Mouse (Mus musculus) E14TG2a.4 (cell line): ENCODE data around the gene Tst.

Experiments
- H3K27me3 ChIP-seq: 2 replicates; pipeline ENCODE4 v1.6.1; 2014; ENCODE audit warnings: low read length, control low read depth; ENCODE audit not compliant: insufficient read depth
- H3K36me3 ChIP-seq: 2 replicates; pipeline ENCODE4 v1.6.1; 2014; ENCODE audit warnings: low read length, control low read depth; ENCODE audit not compliant: insufficient read depth
- H3K4me1 ChIP-seq: replicated peaks from 2 replicates; pipeline ENCODE4 v1.6.1; 2014; ENCODE audit warnings: low read depth, low read length, control low read depth
- H3K4me3 ChIP-seq: replicated peaks from 2 replicates; pipeline ENCODE4 v1.5.1; 2014; ENCODE audit warnings: mild to moderate bottlenecking, low read length
- H3K9me3 ChIP-seq: 2 replicates; pipeline ENCODE4 v1.6.1; 2014; ENCODE audit warnings: low read length, control low read depth
- CTCF ChIP-seq: conservative IDR thresholded peaks from 2 replicates; pipeline ENCODE4 v1.5.1; 2014; ENCODE audit warnings: low read length
- NANOG ChIP-seq: IDR thresholded peaks from 2 replicates; pipeline ENCODE4 v1.6.1; 2014; ENCODE audit warnings: borderline replicate concordance, low read length, mixed read lengths
- POU5F1 ChIP-seq: IDR thresholded peaks from 2 replicates; pipeline ENCODE4 v1.6.1; 2014; ENCODE audit warnings: low read length, borderline replicate concordance

Gene Tst

GRCm38 (mm10) chr15:78374204-78374603 is 31.5 kb downstream of the Tst start:
- peaks cover 5% of the 10 kb centered on the region; the same call in 1 of the 2 replicates for H3K4me1 ChIP-seq
- no peak for TF ChIP-seq NANOG
- no peak for TF ChIP-seq CTCF
- TF ChIP-seq POU5F1 = no peak

GRCm38 (mm10) chr15:78372796-78373195 is 32.9 kb downstream of the Tst start:
- no peak for TF ChIP-seq POU5F1

More at GRCm38 (mm10) chr15:78374204-78374603, 31.5 kb downstream of the Tst start:
- no peaks in the 10 kb centered on the region for H3K9me3 ChIP-seq
- no peak overlapping the region for H3K4me3 ChIP-seq
- no peaks in the 10 kb centered on the region for H3K36me3 ChIP-seq
- peaks cover 27% of the 10 kb centered on the region for H3K27me3 ChIP-seq

GRCm38 (mm10) chr15:78369641-78370040 is 36.1 kb downstream of the Tst start:
- Histone ChIP-seq H3K4me3 (no peak overlapping the region), H3K27me3 (peaks cover 53% of the 10 kb centered on the region), H3K4me1 (no peaks in the 10 kb centered on the region), H3K36me3 (no peaks in the 10 kb centered on the region), H3K9me3 (no peaks in the 10 kb centered on the region)
- no peak for TF ChIP-seq CTCF
- no peak for TF ChIP-seq NANOG
- TF ChIP-seq POU5F1 = no peak

More at GRCm38 (mm10) chr15:78372796-78373195, 32.9 kb downstream of the Tst start:
- H3K27me3 ChIP-seq = peaks cover 39% of the 10 kb centered on the region
- H3K9me3 ChIP-seq = no peaks in the 10 kb centered on the region
- H3K4me3 ChIP-seq = no peak overlapping the region
- H3K36me3 ChIP-seq = no peaks in the 10 kb centered on the region
- H3K4me1 ChIP-seq = no peaks in the 10 kb centered on the region

GRCm38 (mm10) chr15:78368926-78369346 is 36.8 kb downstream of the Tst start:
- TF ChIP-seq POU5F1 (no peak), NANOG (no peak), CTCF (peak; percentile 79)
- Histone ChIP-seq H3K4me3 (no peak overlapping the region), H3K4me1 (no peaks in the 10 kb centered on the region), H3K27me3 (peaks cover 53% of the 10 kb centered on the region), H3K9me3 (no peaks in the 10 kb centered on the region), H3K36me3 (no peaks in the 10 kb centered on the region)

- H3K4me1 ChIP-seq = no peaks in the 10 kb centered on the region
- H3K36me3 ChIP-seq = no peaks in the 10 kb centered on the region
- no peaks in the 10 kb centered on the region for H3K9me3 ChIP-seq
- H3K27me3 ChIP-seq = peaks cover 50% of the 10 kb centered on the region
- TF ChIP-seq POU5F1 = no peak
- TF ChIP-seq NANOG = no peak
- no peak for TF ChIP-seq CTCF
- H3K4me3 ChIP-seq = no peak overlapping the region
These were observed 37.9 kb downstream of the Tst start for GRCm38 (mm10) chr15:78367811-78368210.

GRCm38 (mm10) chr15:78366875-78367274 is 38.8 kb downstream of the Tst start:
- peaks cover 45% of the 10 kb centered on the region for H3K27me3 ChIP-seq
- no peaks in the 10 kb centered on the region for H3K4me1 ChIP-seq
- TF ChIP-seq POU5F1 (no peak), CTCF (no peak), NANOG (no peak)
- no peaks in the 10 kb centered on the region for H3K9me3 ChIP-seq
- no peaks in the 10 kb centered on the region for H3K36me3 ChIP-seq
- H3K4me3 ChIP-seq = no peak overlapping the region

GRCm38 (mm10) chr15:78365916-78366315 is 39.8 kb downstream of the Tst start:
- no peaks in the 10 kb centered on the region for H3K4me1 ChIP-seq
- no peaks in the 10 kb centered on the region for H3K36me3 ChIP-seq
- H3K4me3 ChIP-seq = no peak overlapping the region
- H3K9me3 ChIP-seq = no peaks in the 10 kb centered on the region
- TF ChIP-seq CTCF (no peak), NANOG (no peak), POU5F1 (no peak)
- H3K27me3 ChIP-seq = peaks cover 42% of the 10 kb centered on the region

GRCm38 (mm10) chr15:78355548-78355947 is 50.2 kb downstream of the Tst start:
- Histone ChIP-seq H3K9me3 (no peaks in the 10 kb centered on the region), H3K27me3 (no peaks in the 10 kb centered on the region), H3K4me3 (no peak overlapping the region), H3K36me3 (no peaks in the 10 kb centered on the region), H3K4me1 (peaks cover 4% of the 10 kb centered on the region; the same call in 1 of the 2 replicates)
- TF ChIP-seq CTCF (no peak), POU5F1 (no peak), NANOG (no peak)

- TF ChIP-seq NANOG (no peak), CTCF (peak; percentile 18; the same call in 1 of the 2 replicates)
- peaks cover 4% of the 10 kb centered on the region; the same call in 1 of the 2 replicates for H3K4me1 ChIP-seq
These were observed 50.7 kb downstream of the Tst start for GRCm38 (mm10) chr15:78354958-78355357.

More at GRCm38 (mm10) chr15:78354958-78355357, 50.7 kb downstream of the Tst start:
- H3K27me3 ChIP-seq = no peaks in the 10 kb centered on the region
- no peak overlapping the region for H3K4me3 ChIP-seq
- no peaks in the 10 kb centered on the region for H3K9me3 ChIP-seq
- H3K36me3 ChIP-seq = no peaks in the 10 kb centered on the region
